Mouse (Mus musculus): Measurements from ENCODE around the gene Smarcd1.
"Not testable (repeated sequence)": the region's sequence is repeated elsewhere in the genome, so short reads cannot be mapped to it uniquely, and the experiment has no call there.

The Smarcd1 gene

DNA sequence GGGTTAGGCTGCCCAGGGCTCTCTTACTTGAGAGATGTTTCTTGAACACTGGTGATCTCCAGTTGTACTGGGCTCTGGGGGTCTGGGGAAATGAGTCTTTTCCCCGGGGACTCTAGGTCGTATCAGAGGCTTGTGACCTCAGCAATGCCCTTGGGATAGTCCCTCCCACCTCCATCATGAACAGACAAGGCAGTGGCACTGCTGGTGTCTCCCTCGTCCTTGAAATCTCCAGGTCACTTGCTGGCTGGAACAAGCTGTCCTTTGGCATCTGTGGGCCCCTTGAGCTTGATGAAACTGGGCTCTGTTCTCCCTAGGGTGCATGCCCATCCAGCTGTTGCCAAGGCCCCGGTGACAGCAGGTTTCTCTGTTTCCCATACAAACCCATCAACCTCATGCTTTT lies 12.3 kb downstream of the Smarcd1 start:
- DNase-seq (ENCODE audit: extremely low read depth, low read depth, low spot score): no peak

DNA sequence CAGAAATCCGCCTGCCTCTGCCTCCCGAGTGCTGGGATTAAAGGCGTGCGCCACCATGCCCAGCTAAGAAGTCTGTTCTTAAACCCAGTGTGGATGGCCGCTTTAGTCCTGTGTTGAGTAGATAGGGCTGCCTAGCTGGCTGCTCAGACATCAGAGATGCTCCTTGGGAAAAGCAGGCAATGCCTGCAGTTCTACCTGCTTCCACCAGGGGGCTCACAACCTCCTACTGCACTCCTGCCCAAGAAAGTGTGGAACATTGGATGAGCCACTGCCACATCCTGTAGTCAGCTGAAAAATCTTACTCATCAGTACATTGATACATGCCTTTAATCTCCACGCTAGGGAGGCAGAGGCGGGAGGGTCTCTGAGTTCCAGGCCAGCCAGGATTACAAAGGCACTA lies 12.9 kb downstream of the Smarcd1 start:
- DNase-seq (ENCODE audit: extremely low read depth, low read depth, low spot score): no peak

- no peak for DNase-seq (ENCODE audit: extremely low read depth, low read depth, low spot score)
Observed at GRCm38 (mm10) chr15:99715361-99715865, 13.5 kb downstream of the Smarcd1 start.

DNA sequence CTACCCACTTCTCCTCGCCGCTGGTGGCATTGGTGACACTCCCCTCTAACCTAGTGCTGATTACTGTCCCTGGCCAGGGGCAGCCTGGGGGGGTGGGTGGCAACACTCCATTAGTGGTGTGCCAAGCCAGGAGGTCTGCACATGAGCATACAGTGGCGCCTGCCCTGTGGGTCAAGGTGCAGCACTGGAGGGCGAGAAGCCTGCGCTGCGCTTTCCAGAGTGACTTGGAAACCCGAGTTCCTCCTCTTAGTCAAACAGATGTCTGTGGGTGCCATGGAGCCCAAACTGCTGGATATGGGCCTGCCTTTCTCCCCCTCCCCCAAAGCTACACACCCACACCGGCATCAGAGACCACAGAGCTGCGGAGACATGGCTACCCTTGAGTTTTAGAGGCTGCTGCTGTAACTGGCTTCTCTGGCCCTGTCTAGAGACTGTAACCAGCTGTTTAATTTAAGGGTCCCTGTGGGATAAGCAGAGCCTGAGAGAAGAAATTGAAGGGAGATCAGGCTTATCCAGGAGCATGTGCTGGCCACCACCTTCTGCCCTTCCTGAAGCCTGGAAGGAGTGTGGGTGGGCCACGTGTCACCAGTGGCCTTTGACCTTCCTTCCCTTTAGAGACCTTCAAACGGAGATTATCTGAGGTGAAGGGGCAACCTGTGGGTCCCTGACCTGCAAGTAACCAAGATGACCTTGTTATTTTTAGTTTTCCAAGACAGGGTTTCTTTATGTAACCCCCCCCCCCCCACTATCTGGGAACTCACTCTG lies 14.2 kb downstream of the Smarcd1 start:
- no peak for DNase-seq (ENCODE audit: extremely low read depth, low read depth, low spot score)

GRCm38 (mm10) chr15:99716814-99717213 lies 14.9 kb downstream of the Smarcd1 start:
- DNase-seq (ENCODE audit: extremely low read depth, low read depth, low spot score): no peak

DNA sequence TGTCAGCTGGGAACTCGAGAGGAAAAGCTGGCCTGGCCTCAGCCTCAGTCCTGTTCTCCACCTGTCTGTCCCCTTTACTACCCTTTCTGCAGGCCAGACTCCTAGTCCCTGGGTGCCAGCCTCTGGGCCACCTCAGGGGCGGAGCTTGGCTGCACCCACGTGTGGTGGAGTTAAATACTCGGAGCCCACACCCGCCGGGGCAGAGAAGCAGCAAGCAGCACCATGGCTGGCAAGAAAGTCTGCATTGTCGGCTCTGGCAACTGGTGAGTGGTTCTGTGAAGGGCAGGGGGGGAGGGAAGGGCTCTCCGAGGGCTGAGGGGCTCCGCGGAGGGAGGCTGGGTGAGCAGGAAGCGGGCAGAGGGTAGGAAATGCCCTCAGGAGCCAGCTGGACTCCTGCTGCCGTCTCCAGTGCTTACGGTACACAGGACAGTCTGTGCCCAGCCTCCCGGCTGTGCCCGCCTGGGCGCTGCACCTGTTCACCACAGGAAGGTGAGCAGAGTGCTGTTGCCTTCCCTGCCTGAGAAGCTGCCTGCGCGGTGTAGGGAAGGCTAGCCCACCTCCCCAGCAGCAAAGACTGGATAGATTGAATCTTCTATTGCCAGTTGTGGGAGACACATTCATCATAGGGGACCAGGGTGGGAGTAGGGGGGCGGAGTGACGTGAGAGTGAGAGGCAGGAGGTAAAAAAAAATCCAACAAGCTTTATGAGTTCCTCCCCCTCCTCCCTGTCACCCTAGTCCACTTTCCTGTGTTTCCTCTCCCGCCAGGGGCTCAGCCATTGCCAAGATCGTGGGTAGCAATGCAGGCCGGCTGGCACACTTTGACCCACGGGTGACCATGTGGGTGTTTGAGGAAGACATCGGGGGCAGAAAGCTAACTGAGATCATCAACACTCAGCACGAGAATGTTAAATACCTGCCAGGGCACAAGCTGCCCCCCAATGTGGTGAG lies 15.7 kb downstream of the Smarcd1 start, which contains the start of gene Gpd1:
Gene Gpd1, plus strand, starts transcription at position 130 of the 949 bp plus-strand sequence.
- no peak for DNase-seq (ENCODE audit: extremely low read depth, low read depth, low spot score)

DNA sequence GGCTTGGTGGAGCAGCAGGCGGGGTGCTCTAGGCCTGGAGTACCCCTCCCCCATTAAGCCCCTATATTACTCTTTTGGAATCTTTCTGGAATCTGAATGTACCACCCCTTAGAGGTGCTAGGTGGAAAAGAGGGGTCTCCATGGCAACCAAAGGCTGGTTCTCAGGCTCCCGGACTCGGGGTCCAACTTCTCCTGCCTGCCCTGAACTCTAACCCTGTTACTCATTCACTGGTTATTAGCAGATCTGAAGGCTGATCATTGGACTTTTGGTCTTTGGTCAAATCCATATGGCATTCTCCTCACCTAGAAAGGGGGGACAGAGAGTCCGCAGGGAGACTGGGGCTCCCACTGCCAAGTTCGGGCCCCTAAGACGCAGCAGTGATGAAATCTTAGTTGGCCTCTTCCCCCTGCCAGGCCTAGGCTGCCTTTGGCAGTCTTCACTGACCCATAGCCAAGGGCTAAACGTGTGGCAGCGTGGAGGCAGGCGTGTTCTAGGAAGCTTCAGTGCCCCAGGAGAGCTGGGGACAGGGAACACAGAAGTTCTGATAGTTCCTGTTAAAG lies 16.6 kb downstream of the Smarcd1 start:
- DNase-seq (ENCODE audit: extremely low read depth, low read depth, low spot score): no peak

DNA sequence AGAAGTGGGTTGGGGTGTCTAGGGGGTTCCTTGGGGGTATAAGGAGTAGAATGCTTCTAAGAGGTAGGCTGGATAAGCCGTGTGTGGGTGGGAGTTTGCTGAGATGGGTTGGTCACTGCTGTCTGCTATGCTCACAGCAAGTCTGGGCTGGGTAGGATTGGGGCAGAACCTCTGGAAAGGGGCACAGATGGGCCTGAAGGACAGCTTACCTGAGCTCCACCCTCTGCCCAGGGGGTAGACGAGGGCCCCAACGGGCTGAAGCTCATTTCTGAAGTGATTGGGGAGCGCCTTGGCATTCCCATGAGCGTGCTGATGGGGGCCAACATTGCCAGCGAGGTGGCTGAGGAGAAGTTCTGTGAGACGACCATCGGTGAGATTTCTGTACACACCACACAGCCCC lies 17.9 kb downstream of the Smarcd1 start:
- no peak for DNase-seq (ENCODE audit: extremely low read depth, low read depth, low spot score)

DNA sequence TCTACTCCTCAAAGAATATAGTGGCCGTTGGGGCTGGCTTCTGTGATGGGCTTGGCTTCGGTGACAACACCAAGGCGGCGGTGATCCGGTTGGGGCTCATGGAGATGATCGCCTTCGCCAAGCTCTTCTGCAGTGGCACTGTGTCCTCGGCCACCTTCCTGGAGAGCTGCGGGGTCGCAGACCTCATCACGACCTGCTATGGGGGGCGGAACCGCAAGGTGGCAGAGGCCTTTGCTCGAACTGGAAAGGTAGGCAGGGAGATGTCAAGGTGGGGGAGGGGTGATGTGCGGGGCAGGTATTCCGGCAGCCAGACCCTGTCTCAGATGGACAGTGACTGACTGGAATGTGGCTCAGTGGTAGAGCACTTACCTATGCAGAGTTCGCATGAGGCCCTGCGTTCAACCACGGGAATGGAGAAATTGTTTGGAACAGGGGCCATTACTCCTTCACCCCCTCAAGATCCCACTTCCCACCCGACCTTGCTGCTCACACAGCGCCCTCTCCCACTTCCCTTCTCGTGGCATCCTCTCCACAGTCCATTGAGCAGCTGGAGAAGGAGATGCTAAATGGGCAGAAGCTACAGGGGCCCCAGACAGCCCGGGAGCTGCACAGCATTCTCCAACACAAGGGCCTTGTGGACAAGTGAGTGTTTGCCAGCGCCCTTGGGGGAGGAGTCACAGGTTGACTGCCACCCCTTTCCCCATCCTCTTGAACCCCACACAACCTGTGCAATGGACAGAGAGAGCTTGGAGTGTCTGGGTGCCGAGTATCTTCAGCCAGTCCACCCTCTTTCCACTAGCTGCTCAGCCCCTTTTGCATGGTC lies 20.2 kb downstream of the Smarcd1 start:
- no peak for DNase-seq (ENCODE audit: extremely low read depth, low read depth, low spot score)

- no peak for DNase-seq (ENCODE audit: extremely low read depth, low read depth, low spot score)
Observed at GRCm38 (mm10) chr15:99723120-99723514, 21.2 kb downstream of the Smarcd1 start.

GRCm38 (mm10) chr15:99723515-99724291 lies 21.8 kb downstream of the Smarcd1 start:
- no peak for DNase-seq (ENCODE audit: extremely low read depth, low read depth, low spot score)

GRCm38 (mm10) chr15:99724292-99725021 lies 22.5 kb downstream of the Smarcd1 start:
- no peak for DNase-seq (ENCODE audit: extremely low read depth, low read depth, low spot score)

- peak; percentile 90 for DNase-seq (ENCODE audit: extremely low read depth, low read depth, low spot score)
Observed at GRCm38 (mm10) chr15:99725341-99726155, 23.6 kb downstream of the Smarcd1 start, which contains the start of gene Cox14. Cox14 (plus strand) TSS chr15:99725618.

DNA sequence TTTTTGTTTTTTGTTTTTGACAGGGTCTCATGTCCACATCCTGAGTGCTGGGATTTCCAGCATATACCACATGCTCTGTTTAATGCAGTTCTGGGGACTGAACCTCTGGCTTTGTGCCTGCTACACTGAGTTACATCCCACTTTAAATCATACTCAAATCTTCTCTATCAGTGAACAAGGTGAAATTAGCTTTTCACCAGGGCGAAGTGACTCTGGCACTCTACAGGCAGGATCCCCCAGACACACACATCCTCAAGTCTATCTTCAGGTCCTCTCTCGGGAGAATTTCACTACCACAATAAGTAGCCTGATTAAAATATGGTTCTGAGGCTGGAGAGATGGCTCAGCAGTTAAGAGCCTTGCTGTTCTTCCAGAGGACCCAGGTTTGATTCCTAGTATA lies 24.6 kb downstream of the Smarcd1 start:
- DNase-seq (ENCODE audit: extremely low read depth, low read depth, low spot score): no peak

DNA sequence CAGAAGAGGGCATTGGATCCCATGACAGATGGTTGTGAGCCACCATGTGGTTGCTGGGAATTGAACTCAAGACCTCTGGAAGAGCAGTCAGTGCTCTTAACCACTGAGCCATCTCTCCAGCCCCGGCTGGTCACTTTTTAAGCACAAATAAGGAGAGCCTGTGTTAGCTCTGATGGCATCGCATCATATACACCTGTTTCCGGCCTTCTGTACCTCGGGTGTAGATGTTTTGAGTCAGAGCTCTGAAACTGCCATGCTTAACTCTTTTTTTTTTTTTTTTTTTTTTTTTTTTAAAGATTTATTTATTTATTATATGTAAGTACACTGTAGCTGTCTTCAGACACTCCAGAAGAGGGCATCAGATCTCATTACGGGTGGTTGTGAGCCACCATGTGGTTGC lies 25.1 kb downstream of the Smarcd1 start:
- DNase-seq (ENCODE audit: extremely low read depth, low read depth, low spot score): not testable (repeated sequence)

- no peak for DNase-seq (ENCODE audit: extremely low read depth, low read depth, low spot score)
Observed at GRCm38 (mm10) chr15:99727525-99727924, 25.6 kb downstream of the Smarcd1 start.

DNA sequence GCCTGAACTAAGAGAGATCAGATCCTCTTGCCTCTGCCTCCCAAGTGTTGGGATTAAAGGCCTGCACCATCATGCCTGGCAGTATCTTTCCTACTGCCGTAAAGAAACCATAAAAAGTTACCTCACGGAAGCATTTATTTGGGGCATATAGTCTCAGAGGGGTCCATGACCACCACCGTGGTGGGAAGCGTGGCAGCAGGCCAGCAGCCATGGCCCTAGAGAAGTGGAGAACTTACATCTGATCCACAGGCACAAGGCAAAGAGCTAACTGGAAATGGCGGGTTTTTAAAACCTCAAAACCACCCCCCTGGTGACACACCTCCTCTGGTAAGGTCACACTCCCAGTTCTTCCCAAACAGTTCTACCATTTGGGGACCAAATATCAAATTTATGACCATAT lies 26.3 kb downstream of the Smarcd1 start:
- no peak for DNase-seq (ENCODE audit: extremely low read depth, low read depth, low spot score)
